Mouse (Mus musculus): Measurements from ENCODE around the gene Spint2. TPM values are rescaled to one million over a fixed set of nuclear protein-coding genes. Genes with fewer than 3 reads are reported as not detected.

The Spint2 gene
- polyA plus RNA-seq, 1 experiment from 2014 or later, result 36.1 TPM

DNA sequence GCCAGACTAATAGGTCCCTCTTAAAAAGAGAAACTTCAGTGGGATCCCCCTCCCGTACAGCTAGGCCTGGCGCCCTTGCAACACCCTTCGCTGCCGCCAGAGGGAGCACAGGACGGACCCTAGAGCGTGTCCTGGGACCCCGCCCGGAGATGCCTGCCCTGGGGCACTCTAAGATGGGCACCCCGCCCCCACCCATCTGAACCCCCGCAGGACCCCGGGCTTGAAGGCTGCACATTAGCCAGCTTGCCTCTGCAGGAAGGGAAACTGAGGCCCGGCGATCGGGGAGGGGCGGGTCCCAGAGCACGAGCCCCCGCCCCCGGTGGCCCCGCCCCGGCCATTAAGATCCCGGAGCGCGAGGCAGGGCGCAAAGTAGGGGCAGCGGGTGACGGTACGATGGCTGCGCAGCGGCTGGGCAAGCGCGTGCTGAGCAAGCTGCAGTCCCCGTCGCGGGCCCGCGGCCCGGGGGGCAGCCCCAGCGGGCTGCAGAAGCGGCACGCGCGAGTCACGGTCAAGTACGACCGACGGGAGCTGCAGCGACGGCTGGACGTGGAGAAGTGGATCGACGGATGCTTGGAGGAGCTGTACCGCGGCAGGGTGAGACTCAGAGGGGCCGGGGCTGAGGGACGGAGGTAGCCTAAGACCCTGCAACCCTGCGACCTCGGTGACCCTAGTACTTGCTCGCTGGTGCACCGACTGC, 7.4 kb upstream of the Spint2 start, which contains the start of gene Ppp1r14a:
Gene Ppp1r14a, plus strand, starts transcription at position 367 of the 697 bp plus-strand sequence.
- peak; percentile 93 for DNase-seq (ENCODE audit: low spot score)
- 1% methylated on average over 58 of the region's 59 CpGs for WGBS
- peak; percentile 43; the same call in 1 of the 2 replicates for ATAC-seq (replicated peaks; ENCODE audit: low FRiP score)
- Histone ChIP-seq H3K36me3 (ENCODE audit: control insufficient read depth, insufficient read depth, low read length) (no peaks in the 10 kb centered on the region), H3K9ac (ENCODE audit: low read length) (peak within 1 kb of the TSS; percentile 66), H3K4me2 (ENCODE audit: low read depth, low read length, severe bottlenecking) (peak within 1 kb of the TSS; percentile 91), H3K4me3 (ENCODE audit: low read depth, low read length) (peak within 1 kb of the TSS; percentile 49), H3K4me1 (replicated peaks; ENCODE audit: control insufficient read depth, insufficient read depth, low read length) (peaks cover 17% of the 10 kb centered on the region), H3K27me3 (ENCODE audit: control insufficient read depth, insufficient read depth, low read length) (peaks cover 9% of the 10 kb centered on the region), H3K9me3 (ENCODE audit: control insufficient read depth, low read length) (no peaks in the 10 kb centered on the region), H3K27ac (ENCODE audit: low read depth, low read length) (no peak within 1 kb of the TSS)

DNA sequence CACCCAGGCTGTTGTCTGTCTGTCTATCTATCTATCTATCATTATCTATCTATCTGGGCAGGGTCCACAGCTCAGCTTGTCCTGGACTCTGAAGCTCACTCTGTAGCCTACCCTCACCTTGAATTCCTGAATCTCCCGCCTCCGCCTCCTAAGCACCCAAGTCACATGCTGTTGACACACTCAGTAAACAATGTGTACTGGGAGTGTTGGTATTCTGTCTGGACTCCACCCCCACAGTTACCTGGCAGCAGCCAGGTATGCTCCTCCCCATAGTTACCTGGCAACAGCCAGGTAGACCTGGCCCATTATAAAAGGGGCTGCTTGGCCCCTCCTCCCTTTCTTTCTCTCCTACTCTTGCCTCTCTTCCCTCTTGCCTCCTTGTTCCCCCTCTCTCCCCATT, 6.4 kb upstream of the Spint2 start:
- H3K27me3 ChIP-seq (ENCODE audit: control insufficient read depth, insufficient read depth, low read length), result peaks cover 9% of the 10 kb centered on the region
- no peak for ATAC-seq (replicated peaks; ENCODE audit: low FRiP score)

DNA sequence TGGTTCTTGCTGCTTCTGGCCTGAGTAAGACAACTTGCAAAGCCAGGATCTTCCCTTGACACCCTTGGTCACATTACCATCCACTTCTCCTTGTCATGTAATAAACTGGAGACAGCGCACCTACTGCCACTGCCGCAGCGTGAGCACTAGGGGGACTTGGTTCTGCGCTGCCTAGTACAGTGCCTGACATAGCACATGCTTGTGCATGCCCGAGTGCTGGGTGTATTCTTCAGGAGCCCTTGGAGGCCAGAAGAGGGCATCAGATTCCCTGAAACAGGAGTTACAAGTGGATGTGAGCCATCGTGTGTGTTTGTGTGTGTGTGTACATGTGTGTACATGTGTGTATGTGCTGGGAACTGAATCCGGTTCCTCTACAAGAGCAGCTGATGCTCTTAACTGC, 5.8 kb upstream of the Spint2 start:
- no peak for DNase-seq (ENCODE audit: low spot score)
- peaks cover 12% of the 10 kb centered on the region for H3K27me3 ChIP-seq (ENCODE audit: control insufficient read depth, insufficient read depth, low read length)
- no peaks in the 10 kb centered on the region for H3K9me3 ChIP-seq (ENCODE audit: control insufficient read depth, low read length)

More for the DNA sequence above, 6.4 kb upstream of the Spint2 start:
- Histone ChIP-seq H3K27ac (ENCODE audit: low read depth, low read length) (no peak overlapping the region), H3K4me2 (ENCODE audit: low read depth, low read length, severe bottlenecking) (no peak overlapping the region), H3K4me3 (ENCODE audit: low read depth, low read length) (no peak overlapping the region), H3K4me1 (replicated peaks; ENCODE audit: control insufficient read depth, insufficient read depth, low read length) (peaks cover 13% of the 10 kb centered on the region), H3K36me3 (ENCODE audit: control insufficient read depth, insufficient read depth, low read length) (no peaks in the 10 kb centered on the region), H3K9me3 (ENCODE audit: control insufficient read depth, low read length) (no peaks in the 10 kb centered on the region), H3K9ac (ENCODE audit: low read length) (no peak overlapping the region)
- DNase-seq (ENCODE audit: low spot score), result no peak
- 84% methylated on average over 2 of the region's 2 CpGs for WGBS

DNA sequence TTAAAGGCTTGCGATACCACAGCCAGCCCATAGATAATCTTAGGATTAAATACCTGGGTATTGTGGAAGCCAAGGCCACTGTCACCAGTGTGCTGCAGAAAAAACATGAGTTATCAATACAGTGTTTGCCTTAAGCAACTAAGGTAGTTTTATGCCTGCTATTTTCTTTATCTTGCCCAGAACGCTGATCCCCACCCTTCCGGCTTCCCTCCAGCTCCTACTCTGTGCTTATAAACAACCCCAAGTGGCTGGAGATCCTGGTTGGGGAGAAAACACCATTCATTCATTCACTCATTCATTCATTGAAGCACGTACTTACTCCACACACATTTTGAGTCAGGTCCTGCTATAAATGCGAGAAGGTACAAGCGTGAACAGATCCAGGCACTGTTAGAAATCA, 2.8 kb upstream of the Spint2 start:
- Histone ChIP-seq H3K27me3 (ENCODE audit: control insufficient read depth, insufficient read depth, low read length) (peaks cover 26% of the 10 kb centered on the region), H3K4me2 (ENCODE audit: low read depth, low read length, severe bottlenecking) (no peak overlapping the region), H3K27ac (ENCODE audit: low read depth, low read length) (no peak overlapping the region), H3K4me1 (replicated peaks; ENCODE audit: control insufficient read depth, insufficient read depth, low read length) (peaks cover 10% of the 10 kb centered on the region), H3K4me3 (ENCODE audit: low read depth, low read length) (no peak overlapping the region), H3K9ac (ENCODE audit: low read length) (no peak overlapping the region), H3K36me3 (ENCODE audit: control insufficient read depth, insufficient read depth, low read length) (no peaks in the 10 kb centered on the region), H3K9me3 (ENCODE audit: control insufficient read depth, low read length) (no peaks in the 10 kb centered on the region)
- WGBS, result 96% methylated on average over 6 of the region's 6 CpGs
- ATAC-seq (replicated peaks; ENCODE audit: low FRiP score), result no peak
- DNase-seq (ENCODE audit: low spot score), result no peak

More for the DNA sequence above, 5.8 kb upstream of the Spint2 start:
- Histone ChIP-seq H3K4me1 (replicated peaks; ENCODE audit: control insufficient read depth, insufficient read depth, low read length) (peaks cover 12% of the 10 kb centered on the region), H3K4me2 (ENCODE audit: low read depth, low read length, severe bottlenecking) (no peak overlapping the region), H3K4me3 (ENCODE audit: low read depth, low read length) (no peak overlapping the region), H3K36me3 (ENCODE audit: control insufficient read depth, insufficient read depth, low read length) (no peaks in the 10 kb centered on the region), H3K9ac (ENCODE audit: low read length) (no peak overlapping the region), H3K27ac (ENCODE audit: low read depth, low read length) (no peak overlapping the region)
- WGBS, result 88% methylated on average over 7 of the region's 7 CpGs
- no peak for ATAC-seq (replicated peaks; ENCODE audit: low FRiP score)

DNA sequence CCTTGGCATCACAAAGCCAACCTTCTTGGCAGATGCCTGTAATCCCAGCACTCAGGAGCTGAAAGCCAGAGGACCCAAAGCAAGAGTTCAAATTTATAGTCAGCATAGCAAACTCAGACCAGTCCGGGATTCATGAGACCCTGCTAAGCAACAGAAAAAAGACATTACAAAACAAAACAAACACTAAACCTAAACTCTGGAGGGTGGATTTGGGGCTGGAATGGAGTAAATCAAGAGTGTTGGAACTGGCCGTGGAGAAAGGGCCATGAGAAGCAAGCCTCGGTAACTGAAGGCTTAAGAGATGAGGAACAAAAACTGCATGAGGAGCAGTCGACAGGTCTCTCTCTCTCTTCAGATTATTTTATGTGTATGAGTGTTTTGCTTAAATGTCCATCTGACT, 2.2 kb upstream of the Spint2 start:
- ATAC-seq (replicated peaks; ENCODE audit: low FRiP score), result no peak
- Histone ChIP-seq H3K27ac (ENCODE audit: low read depth, low read length) (no peak overlapping the region), H3K4me1 (replicated peaks; ENCODE audit: control insufficient read depth, insufficient read depth, low read length) (peaks cover 7% of the 10 kb centered on the region), H3K4me3 (ENCODE audit: low read depth, low read length) (no peak overlapping the region), H3K9ac (ENCODE audit: low read length) (no peak overlapping the region), H3K9me3 (ENCODE audit: control insufficient read depth, low read length) (no peaks in the 10 kb centered on the region), H3K4me2 (ENCODE audit: low read depth, low read length, severe bottlenecking) (no peak overlapping the region), H3K36me3 (ENCODE audit: control insufficient read depth, insufficient read depth, low read length) (no peaks in the 10 kb centered on the region), H3K27me3 (ENCODE audit: control insufficient read depth, insufficient read depth, low read length) (peaks cover 22% of the 10 kb centered on the region)
- DNase-seq (ENCODE audit: low spot score), result no peak
- 88% methylated on average over 4 of the region's 4 CpGs for whole genome bisulfite sequencing

DNA sequence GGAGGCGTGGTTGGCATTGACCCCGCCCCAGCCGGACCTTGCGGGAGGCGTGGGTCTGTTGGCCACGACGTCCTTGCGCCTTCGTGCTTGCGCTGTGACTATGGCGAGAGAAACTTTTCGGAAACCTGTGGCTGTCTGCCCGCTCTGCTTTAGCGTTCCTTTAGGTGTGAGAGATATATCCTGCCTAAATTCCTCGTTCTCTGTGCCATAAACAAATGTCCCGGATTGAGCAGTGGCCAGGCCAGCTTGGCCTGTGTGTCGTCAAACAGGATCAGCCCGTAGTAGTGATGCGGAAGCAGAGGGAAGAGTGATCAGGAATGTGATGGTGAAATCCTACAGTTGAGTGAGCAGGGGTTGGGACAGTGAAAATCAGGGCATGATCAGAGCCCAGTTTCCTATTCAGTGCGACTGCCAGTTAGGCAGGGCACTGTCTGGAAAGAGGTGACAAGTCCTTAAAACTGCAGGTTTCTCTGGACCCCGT, 402 bp upstream of the Spint2 start:
- 0 out of 2 replicates have a peak, but pooled peaks have one; percentile 2 for ATAC-seq (replicated peaks; ENCODE audit: low FRiP score)
- H3K4me2 ChIP-seq (ENCODE audit: low read depth, low read length, severe bottlenecking), result peak overlapping the region; percentile 98
- no peak for DNase-seq (ENCODE audit: low spot score)
- peak overlapping the region; percentile 56 for H3K4me3 ChIP-seq (ENCODE audit: low read depth, low read length)
- H3K27ac ChIP-seq (ENCODE audit: low read depth, low read length), result no peak overlapping the region
- H3K4me1 ChIP-seq (replicated peaks; ENCODE audit: control insufficient read depth, insufficient read depth, low read length), result peaks cover 7% of the 10 kb centered on the region
- H3K36me3 ChIP-seq (ENCODE audit: control insufficient read depth, insufficient read depth, low read length), result no peaks in the 10 kb centered on the region
- no peaks in the 10 kb centered on the region for H3K9me3 ChIP-seq (ENCODE audit: control insufficient read depth, low read length)
- H3K9ac ChIP-seq (ENCODE audit: low read length), result peak overlapping the region; percentile 62
- peaks cover 20% of the 10 kb centered on the region for H3K27me3 ChIP-seq (ENCODE audit: control insufficient read depth, insufficient read depth, low read length)
- WGBS, result 8% methylated on average over 21 of the region's 21 CpGs

DNA sequence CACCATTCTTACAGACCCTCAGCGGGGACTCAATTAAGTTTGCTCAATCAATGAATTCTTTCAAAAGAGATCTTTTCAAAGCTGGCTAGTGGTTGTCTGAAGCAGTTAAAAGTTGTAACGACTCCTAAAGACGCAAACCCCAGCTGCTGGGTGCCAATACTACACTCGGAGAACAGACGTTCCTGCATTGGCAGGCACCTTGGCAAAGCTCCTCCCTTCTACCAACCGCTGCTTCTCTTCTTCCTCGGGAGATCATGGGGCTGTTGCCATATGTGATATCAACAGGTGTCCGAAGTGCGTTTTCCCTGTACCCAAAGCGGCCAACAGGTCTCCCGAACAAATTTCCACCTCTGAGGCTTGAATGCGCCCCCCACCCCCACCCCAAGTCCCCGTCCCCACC, 911 bp downstream of the Spint2 start:
- H3K9ac ChIP-seq (ENCODE audit: low read length), result no peak overlapping the region; the same call in 1 of the 2 replicates
- no peak overlapping the region for H3K27ac ChIP-seq (ENCODE audit: low read depth, low read length)
- peaks cover 20% of the 10 kb centered on the region for H3K27me3 ChIP-seq (ENCODE audit: control insufficient read depth, insufficient read depth, low read length)
- H3K36me3 ChIP-seq (ENCODE audit: control insufficient read depth, insufficient read depth, low read length), result no peaks in the 10 kb centered on the region
- H3K4me1 ChIP-seq (replicated peaks; ENCODE audit: control insufficient read depth, insufficient read depth, low read length), result peaks cover 7% of the 10 kb centered on the region
- no peak for DNase-seq (ENCODE audit: low spot score)
- WGBS, result 8% methylated on average over 13 of the region's 13 CpGs
- peak overlapping the region; percentile 98 for H3K4me2 ChIP-seq (ENCODE audit: low read depth, low read length, severe bottlenecking)
- no peaks in the 10 kb centered on the region for H3K9me3 ChIP-seq (ENCODE audit: control insufficient read depth, low read length)
- H3K4me3 ChIP-seq (ENCODE audit: low read depth, low read length), result peak overlapping the region; percentile 56
- ATAC-seq (replicated peaks; ENCODE audit: low FRiP score), result no peak

DNA sequence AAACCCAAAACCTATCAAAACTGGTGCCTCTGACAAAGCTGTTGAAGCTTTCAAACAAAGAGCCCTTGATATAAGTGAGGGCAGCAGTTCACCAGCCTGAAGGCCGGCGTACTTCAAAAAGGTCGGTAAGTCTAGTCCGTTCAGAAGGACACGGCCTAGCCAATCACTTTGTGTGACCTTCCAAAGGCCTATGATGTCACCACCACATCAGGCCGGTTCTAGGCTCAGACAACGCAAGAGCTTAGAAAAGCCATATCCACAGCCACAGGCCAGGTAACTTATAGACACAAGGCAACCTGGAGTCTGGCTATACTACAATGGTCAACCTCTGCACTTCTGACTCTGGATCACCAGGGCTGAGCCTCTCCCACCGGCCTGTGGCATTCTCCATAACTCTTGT, 1.8 kb downstream of the Spint2 start:
- no peak for ATAC-seq (replicated peaks; ENCODE audit: low FRiP score)
- H3K9me3 ChIP-seq (ENCODE audit: control insufficient read depth, low read length), result no peaks in the 10 kb centered on the region
- H3K27ac ChIP-seq (ENCODE audit: low read depth, low read length), result no peak overlapping the region
- 90% methylated on average over 8 of the region's 8 CpGs for WGBS
- no peaks in the 10 kb centered on the region for H3K36me3 ChIP-seq (ENCODE audit: control insufficient read depth, insufficient read depth, low read length)
- peaks cover 7% of the 10 kb centered on the region for H3K4me1 ChIP-seq (replicated peaks; ENCODE audit: control insufficient read depth, insufficient read depth, low read length)
- no peak overlapping the region for H3K4me3 ChIP-seq (ENCODE audit: low read depth, low read length)
- DNase-seq (ENCODE audit: low spot score), result no peak
- H3K27me3 ChIP-seq (ENCODE audit: control insufficient read depth, insufficient read depth, low read length), result peaks cover 20% of the 10 kb centered on the region
- no peak overlapping the region for H3K4me2 ChIP-seq (ENCODE audit: low read depth, low read length, severe bottlenecking)
- no peak overlapping the region for H3K9ac ChIP-seq (ENCODE audit: low read length)

DNA sequence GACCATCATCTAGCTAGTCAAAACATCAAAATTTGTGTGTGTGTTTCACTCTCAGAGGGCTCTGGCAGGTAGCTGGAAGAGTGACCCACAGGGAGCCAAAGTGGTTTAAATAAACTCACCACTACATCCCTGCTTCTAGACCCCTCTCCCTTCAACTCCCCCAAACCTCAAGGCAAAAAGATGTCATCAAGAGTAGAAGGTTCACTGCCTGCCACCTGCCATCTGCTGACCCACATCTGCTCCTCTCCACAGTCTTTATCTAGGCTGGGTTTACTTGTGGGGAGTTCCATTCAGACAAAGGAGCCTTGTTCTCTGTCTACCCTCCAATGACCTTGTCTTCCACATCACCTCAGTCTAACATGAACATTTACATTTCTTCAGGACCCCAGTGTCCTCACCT, 2.5 kb downstream of the Spint2 start:
- Histone ChIP-seq H3K36me3 (ENCODE audit: control insufficient read depth, insufficient read depth, low read length) (no peaks in the 10 kb centered on the region), H3K4me2 (ENCODE audit: low read depth, low read length, severe bottlenecking) (no peak overlapping the region), H3K4me3 (ENCODE audit: low read depth, low read length) (no peak overlapping the region), H3K4me1 (replicated peaks; ENCODE audit: control insufficient read depth, insufficient read depth, low read length) (peaks cover 7% of the 10 kb centered on the region), H3K27me3 (ENCODE audit: control insufficient read depth, insufficient read depth, low read length) (peaks cover 20% of the 10 kb centered on the region), H3K27ac (ENCODE audit: low read depth, low read length) (no peak overlapping the region), H3K9ac (ENCODE audit: low read length) (no peak overlapping the region), H3K9me3 (ENCODE audit: control insufficient read depth, low read length) (no peaks in the 10 kb centered on the region)
- ATAC-seq (replicated peaks; ENCODE audit: low FRiP score), result no peak
- DNase-seq (ENCODE audit: low spot score), result no peak
